Mouse (Mus musculus) ES-Bruce4 (cell line): Measurements from ENCODE around the gene Gm19668.
"Not testable (repeated sequence)": the region's sequence is repeated elsewhere in the genome, so short reads cannot be mapped to it uniquely, and the experiment has no call there.

Source experiments
- EP300 ChIP-seq: IDR thresholded peaks from 2 replicates; pipeline ENCODE4 v1.6.1; 2011; ENCODE audit warnings: low read depth, low read length; ENCODE audit not compliant: insufficient read depth
- POLR2A ChIP-seq: IDR thresholded peaks from one replicate; pipeline ENCODE4 v1.8.1; 2011; ENCODE audit warnings: low read length; ENCODE audit not compliant: insufficient read depth

- not testable (repeated sequence) for TF ChIP-seq EP300, POLR2A
Observed at GRCm38 (mm10) chr10:77782442-77782841, 16.5 kb downstream of the Gm19668 start, which contains the start of gene Gm3250.
